Mouse (Mus musculus) CD4-positive helper T cell, adult 2 months (primary cell): Measurements from ENCODE around the gene Fam120b.

Source experiments
- DNase-seq: peaks from one replicate; pipeline ENCODE4 v3.0.0-alpha.2; 2012; ENCODE audit warnings: low read depth, missing footprints, low spot score

The Fam120b gene

GRCm38 (mm10) chr17:15379741-15380526 lies 16.1 kb upstream of the Fam120b start:
- DNase-seq = no peak

- DNase-seq = peak; percentile 44
Observed at GRCm38 (mm10) chr17:15380641-15381051, 15.4 kb upstream of the Fam120b start.

GRCm38 (mm10) chr17:15381092-15381860 lies 14.7 kb upstream of the Fam120b start:
- no peak for DNase-seq

- DNase-seq = no peak
Observed at GRCm38 (mm10) chr17:15381869-15382660, 13.9 kb upstream of the Fam120b start.

- no peak for DNase-seq
Observed at GRCm38 (mm10) chr17:15383360-15383759, 12.6 kb upstream of the Fam120b start.

- DNase-seq = no peak
Observed at GRCm38 (mm10) chr17:15388892-15389291, 7.1 kb upstream of the Fam120b start.

GRCm38 (mm10) chr17:15389356-15389755 lies 6.6 kb upstream of the Fam120b start:
- no peak for DNase-seq

- no peak for DNase-seq
Observed at GRCm38 (mm10) chr17:15401716-15402115, 5.7 kb downstream of the Fam120b start.

GRCm38 (mm10) chr17:15406576-15406975 lies 10.6 kb downstream of the Fam120b start:
- no peak for DNase-seq

GRCm38 (mm10) chr17:15409261-15409660 lies 13.3 kb downstream of the Fam120b start:
- no peak for DNase-seq

- no peak for DNase-seq
Observed at GRCm38 (mm10) chr17:15410861-15411260, 14.9 kb downstream of the Fam120b start.

GRCm38 (mm10) chr17:15416596-15417215 lies 20.7 kb downstream of the Fam120b start:
- no peak for DNase-seq

GRCm38 (mm10) chr17:15419534-15419933 lies 23.5 kb downstream of the Fam120b start:
- no peak for DNase-seq

GRCm38 (mm10) chr17:15420021-15420603 lies 24.1 kb downstream of the Fam120b start:
- no peak for DNase-seq

- no peak for DNase-seq
Observed at GRCm38 (mm10) chr17:15421446-15421845, 25.4 kb downstream of the Fam120b start.

GRCm38 (mm10) chr17:15422666-15423065 lies 26.7 kb downstream of the Fam120b start:
- no peak for DNase-seq

- no peak for DNase-seq
Observed at GRCm38 (mm10) chr17:15423080-15423765, 27.2 kb downstream of the Fam120b start.

GRCm38 (mm10) chr17:15425931-15426330 lies 29.9 kb downstream of the Fam120b start:
- DNase-seq = no peak

- DNase-seq = no peak
Observed at GRCm38 (mm10) chr17:15429451-15429850, 33.4 kb downstream of the Fam120b start.

- DNase-seq = no peak
Observed at GRCm38 (mm10) chr17:15429937-15430336, 33.9 kb downstream of the Fam120b start.
